Mouse (Mus musculus) embryonic fibroblast, embryonic 13.5 days (primary cell): ENCODE results near the gene Gdnf.

Experiments used
- CTCF ChIP-seq: IDR thresholded peaks from 2 replicates; pipeline ENCODE4 v1.5.1; 2011; ENCODE audit warnings: mild to moderate bottlenecking, control low read depth, low read length, moderate library complexity, borderline replicate concordance; ENCODE audit not compliant: insufficient read depth
- POLR2A ChIP-seq: IDR thresholded peaks from 2 replicates; pipeline ENCODE4 v1.6.1; 2011; ENCODE audit warnings: low read depth, mild to moderate bottlenecking, control low read depth, low read length, moderate library complexity

GRCm38 (mm10) chr15:7862890-7863289, 52.2 kb downstream of the Gdnf start:
- TF ChIP-seq CTCF = no peak
- TF ChIP-seq POLR2A = no peak
